In the genomic region with DNA sequence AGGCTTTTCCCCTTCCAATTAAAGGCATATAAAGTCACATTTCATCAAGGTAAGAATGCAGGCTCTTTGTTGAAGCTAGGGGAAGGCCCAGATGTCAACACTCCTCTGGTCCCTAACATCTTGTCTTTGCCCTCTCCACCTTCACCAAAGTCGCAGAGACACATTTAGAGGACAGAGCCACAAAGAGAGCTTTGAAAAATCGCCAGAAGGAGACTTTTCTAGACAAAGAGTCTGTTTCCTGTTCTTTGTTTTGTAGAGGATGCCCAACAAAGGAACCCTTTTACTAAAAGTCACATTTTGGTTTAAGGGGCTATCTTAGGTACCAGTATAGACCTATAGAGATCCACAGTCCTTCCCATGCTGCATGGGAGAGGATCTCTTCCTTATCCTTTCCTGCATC, we compare ENCODE assay signal across 27 mouse cellular contexts.
"Had no signal": no experiment of that assay in that cellular context is flagged by ENCODE, and none has a peak within 500 bp of the region (broad histone marks: within the 10 kb centered on the region; RNA-seq: fewer than 3 reads in every experiment).

No protein-coding gene starts in this region.

- H3K4me1 ChIP-seq: heart, embryonic 10.5 days; heart, embryonic 12.5 days; hindbrain, embryonic 10.5 days; hindbrain, embryonic 12.5 days; intestine, embryonic 15.5 days; limb, embryonic 10.5 days; limb, embryonic 12.5 days; liver, embryonic 13.5 days; liver, embryonic 15.5 days had no signal

- H3K27ac ChIP-seq: heart, adult 2 months; heart, embryonic 10.5 days; hindbrain, embryonic 10.5 days; hindbrain, embryonic 12.5 days; hindbrain, embryonic 14.5 days; intestine, embryonic 15.5 days; layer of hippocampus, adult 2 months; limb, embryonic 10.5 days; limb, embryonic 12.5 days; liver, embryonic 13.5 days; liver, embryonic 15.5 days had no signal

- DNase-seq: gastrocnemius, postnatal 14 days; gastrocnemius, postnatal 36 days; heart, adult 11 months; heart, adult 2 months; heart, postnatal 10 days; heart, postnatal 4 days; kidney, adult 18-20 months; kidney, adult 8-10 months; kidney, postnatal 10 days; kidney, postnatal 25 days; kidney, postnatal 4 days; liver; liver, embryonic 13.5 days had no signal

- H3K9ac ChIP-seq: heart, embryonic 12.5 days; hindbrain, embryonic 12.5 days; hindbrain, embryonic 14.5 days; intestine, embryonic 15.5 days; limb, embryonic 12.5 days; liver, embryonic 13.5 days; liver, embryonic 15.5 days had no signal

- H3K4me2 ChIP-seq: heart, embryonic 12.5 days; hindbrain, embryonic 12.5 days; hindbrain, embryonic 14.5 days; intestine, embryonic 15.5 days; limb, embryonic 12.5 days; liver, embryonic 11.5 days; liver, embryonic 13.5 days; liver, embryonic 15.5 days had no signal

- H3K4me3 ChIP-seq: heart, adult 2 months; heart, embryonic 10.5 days; heart, embryonic 12.5 days; hindbrain, embryonic 10.5 days; hindbrain, embryonic 12.5 days; intestine, embryonic 15.5 days; layer of hippocampus, adult 2 months; limb, embryonic 10.5 days; limb, embryonic 12.5 days; liver, embryonic 13.5 days; liver, embryonic 15.5 days had no signal

- H3K9me3 ChIP-seq: heart, embryonic 10.5 days; heart, embryonic 12.5 days; hindbrain, embryonic 10.5 days; hindbrain, embryonic 12.5 days; intestine, embryonic 15.5 days; limb, embryonic 10.5 days; limb, embryonic 12.5 days; liver, embryonic 13.5 days; liver, embryonic 15.5 days had no signal

- ATAC-seq: hindbrain, embryonic 16.5 days; inflammation-experienced regulatory T-cells, adult 6 months; intestine, embryonic 15.5 days; intestine, postnatal 0 days had no signal

- H3K27me3 ChIP-seq: heart, embryonic 12.5 days; hindbrain, embryonic 12.5 days; intestine, embryonic 15.5 days; liver, embryonic 13.5 days; liver, embryonic 15.5 days had no signal

- H3K36me3 ChIP-seq: heart, embryonic 10.5 days; heart, embryonic 12.5 days; hindbrain, embryonic 10.5 days; hindbrain, embryonic 12.5 days; intestine, embryonic 15.5 days; limb, embryonic 10.5 days; limb, embryonic 12.5 days; liver, embryonic 13.5 days; liver, embryonic 15.5 days had no signal
